Mouse (Mus musculus) lung, postnatal 0 days (tissue): ENCODE data around the gene Nhlh2.

ENCODE experiments used
- CTCF ChIP-seq: IDR thresholded peaks from 2 replicates; pipeline ENCODE4 v1.5.1; 2016; ENCODE audit warnings: antibody characterized with exemption, mild to moderate bottlenecking
- EP300 ChIP-seq: IDR thresholded peaks from 2 replicates; pipeline ENCODE4 v1.6.1; 2016; ENCODE audit warnings: antibody characterized with exemption, mild to moderate bottlenecking, control low read depth

GRCm38 (mm10) chr3:101983917-101984316, 26.0 kb upstream of the Nhlh2 start:
- TF ChIP-seq CTCF (no peak), EP300 (no peak)
